In genomic region chr6:86816586-86816985, GRCm38 (mm10) we compare ENCODE assay signal across 9 mouse cellular contexts. TPM values are rescaled to one million over a fixed set of nuclear protein-coding genes. Genes with fewer than 3 reads are reported as not detected.
A peak's percentile ranks its signal among the peaks of the same experiment; 100 is the strongest.
DNase-seq lines count a peak whose midpoint lies in the region; ATAC-seq lines count a peak whose summit lies in the region.
"Had no signal": no experiment of that assay in that cellular context is flagged by ENCODE, and none has a peak within 500 bp of the region (broad histone marks: within the 10 kb centered on the region; RNA-seq: fewer than 3 reads in every experiment).

No protein-coding gene starts in this region.

- peak; percentile 63 for DNase-seq in forebrain, embryonic 14.5 days (ENCODE audit: low spot score)
- DNase-seq in 3134 (ENCODE audit: extremely low read depth, insufficient read length, low spot score) (peak; percentile 40), ZHBTc4 (ENCODE audit: low read depth, low spot score) (peak; percentile 94)
- peak; percentile 42 for DNase-seq in heart, postnatal 36 days
- peak; percentile 68 for DNase-seq in retina, adult 2 months (ENCODE audit: low read depth, low spot score)
- DNase-seq in urinary bladder, adult 18-20 months (ENCODE audit: low spot score in 2 of 2) = no peak
- no peak for DNase-seq in right cerebral cortex, postnatal 36 days (ENCODE audit: low spot score in 2 of 2)

- H3K27me3 ChIP-seq in forebrain, embryonic 14.5 days (replicated peaks; ENCODE audit: control insufficient read depth, insufficient read depth, low read length) = no peaks in the 10 kb centered on the region
- no peaks in the 10 kb centered on the region for H3K27me3 ChIP-seq in forebrain, embryonic 12.5 days

- intact Hi-C loops in heart, postnatal 36 days (cut with DNase I) = loop anchor here (2.0 to 5.0 kb wide), 2 partner anchors 16 to 186 kb away; no protein-coding TSS in a partner anchor

- H3K4me2 ChIP-seq in forebrain, embryonic 14.5 days (ENCODE audit: low read length) = no peak overlapping the region
- no peak overlapping the region for H3K4me2 ChIP-seq in forebrain, embryonic 12.5 days
- H3K4me2 ChIP-seq: limb, embryonic 12.5 days had no signal

- H3K4me1 ChIP-seq in forebrain, embryonic 14.5 days (ENCODE audit: control insufficient read depth, insufficient read depth, low read length) = no peaks in the 10 kb centered on the region
- H3K4me1 ChIP-seq in forebrain, embryonic 12.5 days = peaks cover 10% of the 10 kb centered on the region

- no peak overlapping the region for H3K9ac ChIP-seq in forebrain, embryonic 14.5 days (ENCODE audit: low read length)
- no peak overlapping the region for H3K9ac ChIP-seq in forebrain, embryonic 12.5 days
- H3K9ac ChIP-seq: limb, embryonic 12.5 days had no signal

- no peak overlapping the region for H3K27ac ChIP-seq in forebrain, embryonic 14.5 days (ENCODE audit: low read depth, low read length)
- H3K27ac ChIP-seq in forebrain, embryonic 12.5 days = no peak overlapping the region

- no peak overlapping the region for H3K4me3 ChIP-seq in forebrain, embryonic 14.5 days (ENCODE audit: low read depth, low read length)
- no peak overlapping the region for H3K4me3 ChIP-seq in forebrain, embryonic 12.5 days (replicated peaks)
- H3K4me3 ChIP-seq: limb, embryonic 12.5 days had no signal

- H3K36me3 ChIP-seq in forebrain, embryonic 14.5 days (ENCODE audit: control insufficient read depth, insufficient read depth, low read length) = no peaks in the 10 kb centered on the region
- no peaks in the 10 kb centered on the region for H3K36me3 ChIP-seq in forebrain, embryonic 12.5 days (replicated peaks)
- H3K36me3 ChIP-seq: limb, embryonic 12.5 days had no signal

- no peak for ATAC-seq in forebrain, embryonic 14.5 days
- no peak for ATAC-seq in forebrain, embryonic 12.5 days (ENCODE audit: low FRiP score)

- 16% methylated on average over 8 of the region's 8 CpGs for WGBS in forebrain, embryonic 14.5 days
- whole genome bisulfite sequencing in forebrain, embryonic 12.5 days = 26% methylated on average over 8 of the region's 8 CpGs

- no peaks in the 10 kb centered on the region for H3K9me3 ChIP-seq in forebrain, embryonic 14.5 days (replicated peaks; ENCODE audit: control insufficient read depth, low read length)
- H3K9me3 ChIP-seq in forebrain, embryonic 12.5 days = no peaks in the 10 kb centered on the region
- H3K9me3 ChIP-seq: limb, embryonic 12.5 days had no signal

RNA-seq across cellular contexts. Expression of gene Anxa4, which starts 23.2 kb away (rescaled TPM):
- polyA plus RNA-seq in forebrain, embryonic 14.5 days (2014; fragmentation: Nextera tagmentation; extraction: Ambion mirVana) = 6.5 and 7.2 TPM in 2 replicates
- polyA plus RNA-seq in forebrain, embryonic 12.5 days (2016; fragmentation: Nextera tagmentation; extraction: Ambion mirVana) = 4.1 and 6.1 TPM in 2 replicates
- total RNA-seq in heart, postnatal 36 days (2021) = 10 to 100 TPM; 36.1 to 42.0 TPM

RNA-seq across cellular contexts. Expression of gene Aak1, which starts 32.7 kb away (rescaled TPM):
- polyA plus RNA-seq in forebrain, embryonic 14.5 days (2014; fragmentation: Nextera tagmentation; extraction: Ambion mirVana) = 23.5 and 30.9 TPM in 2 replicates
- polyA plus RNA-seq in forebrain, embryonic 12.5 days (2016; fragmentation: Nextera tagmentation; extraction: Ambion mirVana) = 29.7 and 32.9 TPM in 2 replicates
- total RNA-seq in heart, postnatal 36 days (2021) = 10 to 100 TPM; 71.1 to 75.1 TPM

Comparison
In these comparisons a context has a peak if more than half of its experiments do, and no peak if none do; other contexts are left out.
1. DNase-seq: peak in forebrain, embryonic 14.5 days (single experiment), 3134 (single experiment), ZHBTc4 (single experiment), heart, postnatal 36 days (2 of 2) and retina, adult 2 months (single experiment); none in urinary bladder, adult 18-20 months (0 of 2) and right cerebral cortex, postnatal 36 days (0 of 2).